Mouse (Mus musculus) ES-E14 (cell line): ENCODE measurements around the gene Cmss1. TPM values are rescaled to one million over a fixed set of nuclear protein-coding genes. Genes with fewer than 3 reads are reported as not detected.

Experiments used
- DNase-seq: peaks from one replicate; pipeline ENCODE4 v3.0.0-alpha.2; 2013; ENCODE audit warnings: low read depth, low spot score
- H3K27ac ChIP-seq: 2 replicates; pipeline ENCODE4 v1.5.1; 2012; ENCODE audit warnings: low read depth, mild to moderate bottlenecking, low read length, moderate library complexity, mixed read lengths; ENCODE audit not compliant: poor library complexity, insufficient read depth, severe bottlenecking
- H3K36me3 ChIP-seq: 2 replicates; pipeline ENCODE4 v1.6.1; 2012; ENCODE audit warnings: mild to moderate bottlenecking, low read length, moderate library complexity, mixed read lengths; ENCODE audit not compliant: control insufficient read depth, poor library complexity, insufficient read depth, severe bottlenecking
- H3K4me1 ChIP-seq, 2 experiments: fragments of 150-350 bp in 1 of 2; sonication (generic) in 1 of 2; 2 replicates each; pipeline ENCODE4 v1.6.1; 2012; ENCODE audit warnings: low read length in 2 of 2, mild to moderate bottlenecking in 1 of 2, mixed read lengths in 1 of 2; ENCODE audit not compliant: control insufficient read depth in 2 of 2, insufficient read depth in 2 of 2, poor library complexity in 1 of 2
- H3K4me3 ChIP-seq, 2 experiments: fragments of 150-350 bp in 1 of 2; sonication (generic) in 1 of 2; 2 replicates each; pipeline ENCODE4 v1.5.1; 2012; ENCODE audit warnings: low read length in 2 of 2, low read depth in 1 of 2, mild to moderate bottlenecking in 1 of 2, mixed read lengths in 1 of 2; ENCODE audit not compliant: insufficient read depth in 1 of 2, poor library complexity in 1 of 2, severe bottlenecking in 1 of 2
- H3K9ac ChIP-seq: 2 replicates; pipeline ENCODE4 v1.6.1; 2012; ENCODE audit warnings: low read depth, mild to moderate bottlenecking, low read length, mixed read lengths; ENCODE audit not compliant: poor library complexity, insufficient read depth, severe bottlenecking
- H3K9me3 ChIP-seq: fragments of 150-350 bp; sonication (generic); 2 replicates; pipeline ENCODE4 v1.6.1; 2012; ENCODE audit warnings: low read depth, mild to moderate bottlenecking, low read length; ENCODE audit not compliant: control insufficient read depth, insufficient read depth
- CHD2 ChIP-seq: IDR thresholded peaks from 2 replicates; pipeline ENCODE4 v1.6.1; 2014; ENCODE audit warnings: mild to moderate bottlenecking, low read depth, low read length, inconsistent platforms
- HCFC1 ChIP-seq: IDR thresholded peaks from 2 replicates; pipeline ENCODE4 v1.6.1; 2012; ENCODE audit warnings: low read length, inconsistent platforms, borderline replicate concordance; ENCODE audit not compliant: insufficient read depth
- MAFK ChIP-seq: IDR thresholded peaks from 2 replicates; pipeline ENCODE4 v1.6.1; 2014; ENCODE audit warnings: mild to moderate bottlenecking, low read depth, low read length, inconsistent platforms; ENCODE audit not compliant: insufficient read depth
- ZC3H11A ChIP-seq: IDR thresholded peaks from 2 replicates; pipeline ENCODE4 v1.6.1; 2012; ENCODE audit warnings: low read depth, mild to moderate bottlenecking, inconsistent platforms, low read length, borderline replicate concordance
- ZNF384 ChIP-seq: IDR thresholded peaks from 2 replicates; pipeline ENCODE4 v1.6.1; 2012; ENCODE audit warnings: low read depth, low read length, inconsistent platforms
- in situ Hi-C, 2 experiments: fragments of 600-800 bp; cut with MboI; formaldehyde crosslinking; loops; one replicate each; pipeline ENCODE4 v1.15.1; 2025; ENCODE audit warnings: low sequenced_read_pairs in 2 of 2, inconsistent platforms in 1 of 2; ENCODE audit not compliant: unreplicated experiment in 2 of 2
- total RNA-seq: library from RNA; depleted of rRNA; stranded (reverse); fragments of 300-350 nt; gene quantifications from 2 replicates; pipeline ENCODE4 v1.2.3, GENCODE M21; 2012

Gene Cmss1
- total RNA-seq, 1 experiment = 58.7 TPM

DNA sequence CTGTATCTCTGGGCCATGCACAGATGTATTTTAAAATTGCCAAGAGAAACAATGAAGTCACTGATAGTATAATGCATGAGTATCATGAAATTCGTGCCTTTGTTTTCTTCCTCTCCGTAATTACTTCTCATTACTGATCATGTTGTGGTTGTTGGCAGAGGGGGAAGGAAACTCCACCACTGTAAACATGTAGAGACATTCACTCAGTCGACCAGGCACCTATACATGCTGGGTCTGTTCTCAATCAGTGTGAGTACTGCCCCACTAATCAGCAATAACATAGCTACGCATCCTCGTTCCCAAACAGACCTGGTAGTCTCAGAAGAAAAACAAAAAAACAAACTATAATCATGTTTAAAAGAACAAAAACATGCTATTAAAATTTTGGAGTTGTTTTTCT lies 103.9 kb downstream of the Cmss1 start:
- DNase-seq = no peak
- H3K4me3 ChIP-seq = no peak overlapping the region
- no peaks in the 10 kb centered on the region for H3K9me3 ChIP-seq
- no peaks in the 10 kb centered on the region for H3K4me1 ChIP-seq
- H3K27ac ChIP-seq = no peak overlapping the region
- in situ Hi-C loops = no loop called here
- no peaks in the 10 kb centered on the region for H3K36me3 ChIP-seq
- no peak for TF ChIP-seq ZC3H11A
- TF ChIP-seq ZNF384 = no peak
- no peak for TF ChIP-seq MAFK
- no peak for TF ChIP-seq HCFC1
- no peak for TF ChIP-seq CHD2
- no peak overlapping the region for H3K9ac ChIP-seq

GRCm38 (mm10) chr16:57502230-57502629 lies 104.4 kb downstream of the Cmss1 start:
- no peak overlapping the region for H3K27ac ChIP-seq
- no peaks in the 10 kb centered on the region for H3K9me3 ChIP-seq
- no peaks in the 10 kb centered on the region for H3K36me3 ChIP-seq
- in situ Hi-C loops = no loop called here
- no peak overlapping the region for H3K9ac ChIP-seq
- H3K4me1 ChIP-seq = no peaks in the 10 kb centered on the region
- TF ChIP-seq ZNF384 (no peak), ZC3H11A (no peak), HCFC1 (no peak), MAFK (no peak), CHD2 (no peak)
- DNase-seq = no peak
- H3K4me3 ChIP-seq = no peak overlapping the region

- H3K36me3 ChIP-seq = no peaks in the 10 kb centered on the region
- TF ChIP-seq ZC3H11A = no peak
- no peak for TF ChIP-seq HCFC1
- TF ChIP-seq CHD2 = no peak
- no peak for TF ChIP-seq MAFK
- no peak for TF ChIP-seq ZNF384
- no peaks in the 10 kb centered on the region for H3K9me3 ChIP-seq
- no peak for DNase-seq
- no peak overlapping the region for H3K27ac ChIP-seq
- no peaks in the 10 kb centered on the region for H3K4me1 ChIP-seq
- in situ Hi-C loops = no loop called here
- no peak overlapping the region for H3K4me3 ChIP-seq
- H3K9ac ChIP-seq = no peak overlapping the region; the same call in 1 of the 2 replicates
Measured at GRCm38 (mm10) chr16:57500851-57501250, 105.8 kb downstream of the Cmss1 start.

- TF ChIP-seq HCFC1 (no peak), CHD2 (no peak), ZNF384 (no peak), ZC3H11A (no peak), MAFK (no peak)
- Histone ChIP-seq H3K9ac (no peak overlapping the region), H3K9me3 (no peaks in the 10 kb centered on the region), H3K4me1 (no peaks in the 10 kb centered on the region), H3K27ac (no peak overlapping the region), H3K4me3 (no peak overlapping the region), H3K36me3 (no peaks in the 10 kb centered on the region)
- DNase-seq = no peak
- in situ Hi-C loops = no loop called here
Measured at GRCm38 (mm10) chr16:57496437-57497173, 110.1 kb downstream of the Cmss1 start.
